Mouse (Mus musculus) activated CD4-positive, CD25-positive, alpha-beta regulatory T cell, adult 9 weeks (primary cell): ENCODE results near the gene Psmb2. TPM values are rescaled to one million over a fixed set of nuclear protein-coding genes. Genes with fewer than 3 reads are reported as not detected.

Source experiments
- polyA plus RNA-seq: library from polyadenylated mRNA; unstranded; fragments of 100-300 nt; shearing (Covaris generic); gene quantifications from one replicate; pipeline ENCODE4 v1.2.1, GENCODE M21; 2017

Psmb2 gene
- polyA plus RNA-seq: 336 TPM

GRCm38 (mm10) chr4:126677054-126678003 lies at the start of gene Psmb2:
Psmb2 (plus strand) TSS chr4:126677630.

GRCm38 (mm10) chr4:126736001-126736414 lies 58.6 kb downstream of the Psmb2 start, which contains the start of gene Tfap2e:
Tfap2e (minus strand) TSS chr4:126736240.

DNA sequence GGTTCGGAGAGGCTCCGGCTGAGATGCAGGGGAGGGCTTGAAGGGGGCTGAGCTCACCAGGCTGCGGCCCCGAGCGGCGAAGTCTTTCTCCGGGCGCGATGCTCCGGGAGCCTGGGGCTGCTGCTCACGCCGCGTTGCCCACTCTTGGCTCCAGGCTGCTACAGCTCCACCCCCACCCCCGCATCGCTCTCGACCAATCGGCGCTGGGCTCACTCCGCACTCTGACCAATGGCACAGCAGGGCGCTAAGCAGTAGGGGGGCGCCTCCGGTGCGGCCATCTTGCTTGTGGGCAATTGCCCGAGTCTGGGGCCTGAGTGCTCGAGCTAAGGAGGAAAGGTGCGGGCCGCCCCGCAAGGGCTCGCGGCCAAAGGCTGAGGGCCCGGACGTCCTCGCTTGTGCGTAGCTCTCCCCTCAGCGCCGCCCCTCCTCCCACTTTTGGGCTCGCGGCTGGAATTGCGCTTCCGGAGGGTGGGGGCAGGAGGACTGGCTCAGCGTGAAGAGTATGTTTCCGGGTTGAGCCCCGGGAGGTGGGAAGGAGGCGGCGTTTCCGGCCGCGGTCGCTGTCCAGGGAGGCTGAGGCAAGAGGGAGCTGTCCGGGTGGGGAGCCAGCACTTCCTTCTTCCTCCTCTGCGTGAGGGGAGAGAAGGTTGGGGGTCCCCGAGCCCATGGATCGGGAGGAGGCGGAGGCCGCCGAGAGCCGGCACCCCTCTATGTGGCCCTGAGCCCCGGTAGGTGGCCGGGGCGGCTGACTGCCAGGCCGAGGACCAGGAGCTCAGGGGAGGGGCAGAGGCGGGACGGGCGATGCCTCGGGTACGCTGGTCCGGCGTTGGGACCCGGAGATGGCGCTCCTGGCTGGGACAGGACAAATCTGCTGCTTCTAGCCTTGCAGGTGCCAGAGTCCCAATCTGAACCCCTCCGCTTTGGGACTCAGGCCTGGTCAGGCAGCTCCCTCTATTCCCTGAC lies 76.1 kb downstream of the Psmb2 start, which contains the start of the genes Ncdn and AU040320:
Gene Ncdn, minus strand, starts transcription at position 171 of the 963 bp plus-strand sequence.
Gene AU040320, plus strand, starts transcription at position 277 of the 963 bp plus-strand sequence.

Other genes with a start within 250 kb of the Psmb2 start
- gene Ago3, start 248.1 kb upstream of the Psmb2 start, polyA plus RNA-seq: 27.9 TPM
- gene Ago1, start 209.0 kb upstream of the Psmb2 start, polyA plus RNA-seq: 4.2 TPM
- gene Ago4, start 144.2 kb upstream of the Psmb2 start, polyA plus RNA-seq: 0.44 TPM
- 5.3 TPM for gene Clspn, start 120.7 kb upstream of the Psmb2 start, polyA plus RNA-seq
- gene 5730409E04Rik, start 67.8 kb upstream of the Psmb2 start, polyA plus RNA-seq: 0.10 TPM
- not detected for gene Tfap2e, start 58.6 kb downstream of the Psmb2 start, polyA plus RNA-seq
- gene Ncdn, start 75.8 kb downstream of the Psmb2 start, polyA plus RNA-seq: 57.3 TPM
- 59.1 TPM for gene AU040320, start 75.9 kb downstream of the Psmb2 start, polyA plus RNA-seq